Mouse (Mus musculus): ENCODE results near the gene 2310011J03Rik. TPM values are rescaled to one million over a fixed set of nuclear protein-coding genes. Genes with fewer than 3 reads are reported as not detected.

The 2310011J03Rik gene
- polyA plus RNA-seq, 1 experiment from 2014 or later, result 32.4 TPM

GRCm38 (mm10) chr10:80341491-80342304 lies 21.4 kb upstream of the 2310011J03Rik start:
- Histone ChIP-seq H3K9me3 (replicated peaks) (no peaks in the 10 kb centered on the region), H3K27ac (no peak overlapping the region), H3K27me3 (peaks cover 68% of the 10 kb centered on the region), H3K4me2 (peak overlapping the region; percentile 58), H3K4me3 (peak overlapping the region; percentile 40), H3K36me3 (no peaks in the 10 kb centered on the region), H3K4me1 (replicated peaks) (peaks cover 43% of the 10 kb centered on the region), H3K9ac (peak overlapping the region; percentile 2; the same call in 1 of the 2 replicates)
- no peak for ATAC-seq (replicated peaks; ENCODE audit: insufficient number of reproducible peaks, insufficient read depth, low FRiP score, low read depth)
- WGBS, result 9% methylated on average over 47 of the region's 47 CpGs

- Histone ChIP-seq H3K36me3 (no peaks in the 10 kb centered on the region), H3K4me2 (no peak overlapping the region), H3K27me3 (peaks cover 62% of the 10 kb centered on the region), H3K9me3 (replicated peaks) (no peaks in the 10 kb centered on the region), H3K9ac (no peak overlapping the region), H3K27ac (no peak overlapping the region), H3K4me1 (replicated peaks) (peaks cover 43% of the 10 kb centered on the region), H3K4me3 (no peak overlapping the region)
- 32% methylated on average over 21 of the region's 21 CpGs for WGBS
- ATAC-seq (replicated peaks; ENCODE audit: insufficient number of reproducible peaks, insufficient read depth, low FRiP score, low read depth), result no peak
Measured at GRCm38 (mm10) chr10:80341026-80341425, 20.7 kb upstream of the 2310011J03Rik start.

- Histone ChIP-seq H3K4me3 (no peak overlapping the region), H3K9me3 (replicated peaks) (no peaks in the 10 kb centered on the region), H3K27ac (no peak overlapping the region), H3K27me3 (peaks cover 59% of the 10 kb centered on the region), H3K4me2 (no peak overlapping the region), H3K9ac (no peak overlapping the region), H3K36me3 (no peaks in the 10 kb centered on the region), H3K4me1 (replicated peaks) (peaks cover 41% of the 10 kb centered on the region)
- WGBS, result 20% methylated on average over 19 of the region's 19 CpGs
- no peak for ATAC-seq (replicated peaks; ENCODE audit: insufficient number of reproducible peaks, insufficient read depth, low FRiP score, low read depth)
Measured at GRCm38 (mm10) chr10:80339941-80340750, 19.8 kb upstream of the 2310011J03Rik start.

- H3K27me3 ChIP-seq, result peaks cover 48% of the 10 kb centered on the region
- 81% methylated on average over 12 of the region's 12 CpGs for whole genome bisulfite sequencing
- ATAC-seq (replicated peaks; ENCODE audit: insufficient number of reproducible peaks, insufficient read depth, low FRiP score, low read depth), result no peak
Measured at GRCm38 (mm10) chr10:80336263-80336662, 15.9 kb upstream of the 2310011J03Rik start.

GRCm38 (mm10) chr10:80332525-80332989 lies 12.2 kb upstream of the 2310011J03Rik start:
- no peak for ATAC-seq (replicated peaks; ENCODE audit: insufficient number of reproducible peaks, insufficient read depth, low FRiP score, low read depth)
- no peak overlapping the region for H3K4me2 ChIP-seq

More at GRCm38 (mm10) chr10:80336263-80336662, 15.9 kb upstream of the 2310011J03Rik start:
- no peaks in the 10 kb centered on the region for H3K9me3 ChIP-seq (replicated peaks)
- 0 out of 2 replicates have a peak, but pooled peaks cover 5% of the 10 kb centered on the region for H3K4me1 ChIP-seq (replicated peaks)
- H3K36me3 ChIP-seq, result no peaks in the 10 kb centered on the region
- H3K4me3 ChIP-seq, result no peak overlapping the region
- no peak overlapping the region for H3K9ac ChIP-seq
- no peak overlapping the region for H3K27ac ChIP-seq
- no peak overlapping the region for H3K4me2 ChIP-seq

GRCm38 (mm10) chr10:80331636-80332524 lies 11.5 kb upstream of the 2310011J03Rik start:
- H3K4me2 ChIP-seq, result no peak overlapping the region

More at GRCm38 (mm10) chr10:80332525-80332989, 12.2 kb upstream of the 2310011J03Rik start:
- WGBS, result 82% methylated on average over 5 of the region's 5 CpGs
- H3K9me3 ChIP-seq (replicated peaks), result no peaks in the 10 kb centered on the region
- no peak overlapping the region for H3K9ac ChIP-seq
- peaks cover 45% of the 10 kb centered on the region for H3K27me3 ChIP-seq
- no peak overlapping the region for H3K27ac ChIP-seq
- no peaks in the 10 kb centered on the region for H3K36me3 ChIP-seq
- no peak overlapping the region for H3K4me3 ChIP-seq
- peaks cover 21% of the 10 kb centered on the region for H3K4me1 ChIP-seq (replicated peaks)

GRCm38 (mm10) chr10:80330888-80331287 lies 10.6 kb upstream of the 2310011J03Rik start:
- H3K36me3 ChIP-seq, result no peaks in the 10 kb centered on the region
- H3K27ac ChIP-seq, result no peak overlapping the region
- ATAC-seq (replicated peaks; ENCODE audit: insufficient number of reproducible peaks, insufficient read depth, low FRiP score, low read depth), result no peak
- peaks cover 50% of the 10 kb centered on the region for H3K27me3 ChIP-seq
- H3K4me3 ChIP-seq, result peak overlapping the region; percentile 55; the same call in 1 of the 2 replicates
- peak overlapping the region; percentile 95 for H3K4me2 ChIP-seq
- peak overlapping the region; percentile 50; the same call in 1 of the 2 replicates for H3K9ac ChIP-seq
- 51% methylated on average over 2 of the region's 2 CpGs for WGBS
- H3K9me3 ChIP-seq (replicated peaks), result no peaks in the 10 kb centered on the region
- peaks cover 21% of the 10 kb centered on the region for H3K4me1 ChIP-seq (replicated peaks)

More at GRCm38 (mm10) chr10:80331636-80332524, 11.5 kb upstream of the 2310011J03Rik start:
- H3K9ac ChIP-seq, result no peak overlapping the region
- 55% methylated on average over 10 of the region's 10 CpGs for WGBS
- H3K27me3 ChIP-seq, result peaks cover 46% of the 10 kb centered on the region
- H3K9me3 ChIP-seq (replicated peaks), result no peaks in the 10 kb centered on the region
- H3K4me1 ChIP-seq (replicated peaks), result peaks cover 21% of the 10 kb centered on the region
- H3K36me3 ChIP-seq, result no peaks in the 10 kb centered on the region
- H3K4me3 ChIP-seq, result no peak overlapping the region
- no peak for ATAC-seq (replicated peaks; ENCODE audit: insufficient number of reproducible peaks, insufficient read depth, low FRiP score, low read depth)
- H3K27ac ChIP-seq, result no peak overlapping the region

GRCm38 (mm10) chr10:80330084-80330483 lies 9.7 kb upstream of the 2310011J03Rik start:
- Histone ChIP-seq H3K36me3 (no peaks in the 10 kb centered on the region), H3K4me3 (peak overlapping the region; percentile 55), H3K27ac (no peak overlapping the region), H3K9me3 (replicated peaks) (no peaks in the 10 kb centered on the region), H3K27me3 (peaks cover 52% of the 10 kb centered on the region), H3K4me2 (peak overlapping the region; percentile 95), H3K9ac (peak overlapping the region; percentile 50), H3K4me1 (replicated peaks) (peaks cover 21% of the 10 kb centered on the region)
- ATAC-seq (replicated peaks; ENCODE audit: insufficient number of reproducible peaks, insufficient read depth, low FRiP score, low read depth), result no peak
- 1% methylated on average over 31 of the region's 41 CpGs for WGBS

GRCm38 (mm10) chr10:80329273-80330081 lies 9.1 kb upstream of the 2310011J03Rik start, which contains the start of the genes Pcsk4 and Reep6:
Gene Pcsk4, minus strand, starts transcription at chr10:80329498.
Gene Reep6, plus strand, starts transcription at chr10:80329953.
- Histone ChIP-seq H3K36me3 (no peaks in the 10 kb centered on the region), H3K4me3 (peak within 1 kb of the TSS; percentile 55), H3K4me1 (replicated peaks) (peaks cover 21% of the 10 kb centered on the region), H3K27me3 (peaks cover 52% of the 10 kb centered on the region), H3K4me2 (peak within 1 kb of the TSS; percentile 95), H3K9ac (peak within 1 kb of the TSS; percentile 50), H3K27ac (no peak within 1 kb of the TSS), H3K9me3 (replicated peaks) (no peaks in the 10 kb centered on the region)
- WGBS, result 5% methylated on average over 36 of the region's 36 CpGs
- ATAC-seq (replicated peaks; ENCODE audit: insufficient number of reproducible peaks, insufficient read depth, low FRiP score, low read depth), result peak; percentile 96

GRCm38 (mm10) chr10:80325045-80325444 lies 4.7 kb upstream of the 2310011J03Rik start:
- Histone ChIP-seq H3K4me1 (replicated peaks) (peaks cover 30% of the 10 kb centered on the region), H3K27me3 (peaks cover 19% of the 10 kb centered on the region; the same call in 1 of the 2 replicates), H3K9ac (no peak overlapping the region), H3K27ac (no peak overlapping the region), H3K4me2 (no peak overlapping the region), H3K36me3 (no peaks in the 10 kb centered on the region), H3K9me3 (replicated peaks) (no peaks in the 10 kb centered on the region), H3K4me3 (no peak overlapping the region)
- ATAC-seq (replicated peaks; ENCODE audit: insufficient number of reproducible peaks, insufficient read depth, low FRiP score, low read depth), result no peak
- WGBS, result 81% methylated on average over 21 of the region's 21 CpGs
